Mouse (Mus musculus) CH12.LX (cell line): Measurements from ENCODE around the gene Ntm. TPM values are rescaled to one million over a fixed set of nuclear protein-coding genes. Genes with fewer than 3 reads are reported as not detected.

Experiments used
- DNase-seq: peaks from one replicate; pipeline ENCODE4 v3.0.0-alpha.2; 2013; ENCODE audit errors: extremely low read depth
- H3K27ac ChIP-seq: 2 replicates; pipeline ENCODE4 v1.5.1; 2012; ENCODE audit warnings: low read depth, mild to moderate bottlenecking, control low read depth, moderate library complexity; ENCODE audit not compliant: insufficient read depth
- H3K27me3 ChIP-seq: replicated peaks from 2 replicates; pipeline ENCODE3; 2012; ENCODE audit warnings: inconsistent platforms
- H3K36me3 ChIP-seq, 2 experiments: replicated peaks in 1 of 2; 2 replicates each; pipeline versions ENCODE3 to v1.6.1; 2012; ENCODE audit warnings: inconsistent platforms in 1 of 2, low read length in 1 of 2, mild to moderate bottlenecking in 1 of 2, mixed read lengths in 1 of 2, moderate library complexity in 1 of 2; ENCODE audit not compliant: control insufficient read depth in 1 of 2, insufficient read depth in 1 of 2
- H3K4me1 ChIP-seq, 2 experiments: 2 replicates each; pipeline ENCODE4 v1.6.1; 2012; ENCODE audit warnings: inconsistent platforms in 1 of 2, moderate library complexity in 1 of 2; ENCODE audit not compliant: insufficient read depth in 2 of 2, control insufficient read depth in 1 of 2
- H3K4me2 ChIP-seq: 2 replicates; pipeline ENCODE4 v1.6.1; 2012; ENCODE audit warnings: low read depth, mild to moderate bottlenecking, control low read depth; ENCODE audit not compliant: poor library complexity, insufficient read depth, severe bottlenecking
- H3K4me3 ChIP-seq, 3 experiments: fragments of 150-350 bp in 1 of 3; sonication (generic) in 1 of 3; replicated peaks in 1 of 3; 2 replicates each; pipeline versions ENCODE3 to v1.5.1; 2011 to 2012; ENCODE audit warnings: low read depth in 2 of 3, low read length in 2 of 3, mild to moderate bottlenecking in 2 of 3, moderate library complexity in 2 of 3, control low read depth in 1 of 3, improper control_type of control experiment in 1 of 3, inconsistent platforms in 1 of 3, mixed read lengths in 1 of 3; ENCODE audit not compliant: poor library complexity in 1 of 3
- H3K79me2 ChIP-seq: replicated peaks from 2 replicates; pipeline ENCODE4 v1.6.1; 2012; ENCODE audit warnings: mild to moderate bottlenecking, moderate library complexity; ENCODE audit not compliant: control insufficient read depth, poor library complexity, insufficient read depth, severe bottlenecking; ENCODE audit errors: extremely low read depth
- H3K9ac ChIP-seq: 2 replicates; pipeline ENCODE4 v1.6.1; 2012; ENCODE audit warnings: low read depth, mild to moderate bottlenecking, control low read depth, moderate library complexity; ENCODE audit not compliant: insufficient read depth
- H3K9me3 ChIP-seq: replicated peaks from 2 replicates; pipeline ENCODE3; 2012; ENCODE audit warnings: low read length, inconsistent platforms, mixed read lengths
- BHLHE40 ChIP-seq: IDR thresholded peaks from 2 replicates; pipeline ENCODE4 v1.6.1; 2011; ENCODE audit warnings: mild to moderate bottlenecking, low read depth, low read length, improper control_type of control experiment
- CHD1 ChIP-seq: IDR thresholded peaks from 2 replicates; pipeline ENCODE4 v1.6.1; 2012; ENCODE audit warnings: low read depth, low read length, improper control_type of control experiment, inconsistent platforms
- CTCF ChIP-seq, 2 experiments: IDR thresholded peaks in 1 of 2; conservative IDR thresholded peaks in 1 of 2; 2 replicates each; pipeline ENCODE4 v1.5.1; 2011 to 2012; ENCODE audit warnings: low read depth in 2 of 2, low read length in 2 of 2, improper control_type of control experiment in 1 of 2, inconsistent platforms in 1 of 2, mild to moderate bottlenecking in 1 of 2, moderate library complexity in 1 of 2
- E2F4 ChIP-seq: IDR thresholded peaks from 2 replicates; pipeline ENCODE4 v1.6.1; 2011; ENCODE audit warnings: low read depth, low read length, improper control_type of control experiment; ENCODE audit not compliant: insufficient replicate concordance
- ELF1 ChIP-seq: IDR thresholded peaks from 2 replicates; pipeline ENCODE4 v1.6.1; 2014; ENCODE audit warnings: low read depth, mild to moderate bottlenecking, inconsistent platforms, low read length, improper control_type of control experiment
- EP300 ChIP-seq: IDR thresholded peaks from 2 replicates; pipeline ENCODE4 v1.6.1; 2011; ENCODE audit warnings: low read length, improper control_type of control experiment
- ETS1 ChIP-seq: conservative IDR thresholded peaks from 2 replicates; pipeline ENCODE4 v1.6.1; 2012; ENCODE audit warnings: low read depth, mild to moderate bottlenecking, inconsistent platforms, low read length, improper control_type of control experiment, moderate library complexity
- GABPA ChIP-seq: IDR thresholded peaks from 2 replicates; pipeline ENCODE4 v1.6.1; 2012; ENCODE audit warnings: low read depth, low read length, improper control_type of control experiment, inconsistent platforms; ENCODE audit not compliant: insufficient replicate concordance
- IRF4 ChIP-seq: IDR thresholded peaks from 2 replicates; pipeline ENCODE4 v1.6.1; 2014; ENCODE audit warnings: low read depth, mild to moderate bottlenecking, inconsistent platforms, low read length, improper control_type of control experiment
- JUN ChIP-seq: IDR thresholded peaks from 2 replicates; pipeline ENCODE4 v1.6.1; 2011; ENCODE audit warnings: low read depth, mild to moderate bottlenecking, low read length, improper control_type of control experiment, moderate library complexity; ENCODE audit not compliant: insufficient read depth
- JUND ChIP-seq: conservative IDR thresholded peaks from 2 replicates; pipeline ENCODE4 v1.6.1; 2011; ENCODE audit warnings: low read depth, low read length, improper control_type of control experiment
- KAT2A ChIP-seq: IDR thresholded peaks from 2 replicates; pipeline ENCODE4 v1.6.1; 2012; ENCODE audit warnings: low read length, improper control_type of control experiment, inconsistent platforms; ENCODE audit not compliant: insufficient replicate concordance
- MAFK ChIP-seq: IDR thresholded peaks from 2 replicates; pipeline ENCODE4 v1.6.1; 2011; ENCODE audit warnings: low read length, improper control_type of control experiment; ENCODE audit not compliant: insufficient replicate concordance
- MAZ ChIP-seq: IDR thresholded peaks from 2 replicates; pipeline ENCODE4 v1.6.1; 2012; ENCODE audit warnings: low read depth, mild to moderate bottlenecking, inconsistent platforms, low read length, improper control_type of control experiment, moderate library complexity
- MEF2A ChIP-seq: IDR thresholded peaks from 2 replicates; pipeline ENCODE4 v1.6.1; 2014; ENCODE audit warnings: low read depth, mild to moderate bottlenecking, inconsistent platforms, low read length, improper control_type of control experiment, borderline replicate concordance
- MYC ChIP-seq: IDR thresholded peaks from 2 replicates; pipeline ENCODE4 v1.6.1; 2011; ENCODE audit warnings: low read depth, mild to moderate bottlenecking, improper control_type of control experiment, low read length
- NELFE ChIP-seq: IDR thresholded peaks from 2 replicates; pipeline ENCODE4 v1.6.1; 2011; ENCODE audit warnings: low read depth, low read length, improper control_type of control experiment
- NRF1 ChIP-seq: IDR thresholded peaks from 2 replicates; pipeline ENCODE4 v1.6.1; 2014; ENCODE audit warnings: low read depth, mild to moderate bottlenecking, inconsistent platforms, low read length, improper control_type of control experiment, moderate library complexity
- PAX5 ChIP-seq: IDR thresholded peaks from 2 replicates; pipeline ENCODE4 v1.6.1; 2012; ENCODE audit warnings: low read length, inconsistent platforms, mixed read lengths
- POLR2A ChIP-seq: IDR thresholded peaks from 2 replicates; pipeline ENCODE4 v1.6.1; 2011; ENCODE audit warnings: low read depth, mild to moderate bottlenecking, improper control_type of control experiment, low read length
- RAD21 ChIP-seq: IDR thresholded peaks from 2 replicates; pipeline ENCODE4 v1.6.1; 2011; ENCODE audit warnings: low read depth, mild to moderate bottlenecking, low read length, improper control_type of control experiment, moderate library complexity
- SIN3A ChIP-seq: IDR thresholded peaks from 2 replicates; pipeline ENCODE4 v1.6.1; 2012; ENCODE audit warnings: low read length, improper control_type of control experiment, inconsistent platforms
- SMC3 ChIP-seq: IDR thresholded peaks from 2 replicates; pipeline ENCODE4 v1.6.1; 2011; ENCODE audit warnings: low read depth, low read length, improper control_type of control experiment
- TCF12 ChIP-seq: IDR thresholded peaks from 2 replicates; pipeline ENCODE4 v1.6.1; 2014; ENCODE audit warnings: low read depth, mild to moderate bottlenecking, inconsistent platforms, low read length, improper control_type of control experiment
- USF1 ChIP-seq: IDR thresholded peaks from 2 replicates; pipeline ENCODE4 v1.6.1; 2014; ENCODE audit warnings: low read depth, mild to moderate bottlenecking, inconsistent platforms, low read length, improper control_type of control experiment
- ZC3H11A ChIP-seq: IDR thresholded peaks from 2 replicates; pipeline ENCODE4 v1.6.1; 2012; ENCODE audit warnings: low read depth, mild to moderate bottlenecking, inconsistent platforms, low read length, improper control_type of control experiment
- ZMIZ1 ChIP-seq: IDR thresholded peaks from 2 replicates; pipeline ENCODE4 v1.6.1; 2012; ENCODE audit warnings: low read depth, mild to moderate bottlenecking, inconsistent platforms, low read length, improper control_type of control experiment
- dilution Hi-C: fragments of 300-500 bp; cut with MboI; formaldehyde crosslinking; loops from 2 replicates; pipeline ENCODE4 v1.14.3; 2020; ENCODE audit warnings: low sequenced_read_pairs; ENCODE audit not compliant: extremely low pct_unique_long_range_greater_than_20kb, extremely low pct_ligation_motif_present
- in situ Hi-C: fragments of 300-500 bp; cut with MboI; formaldehyde crosslinking; loops from 3 replicates; pipeline ENCODE4 v1.14.3; 2019; ENCODE audit warnings: low sequenced_read_pairs, low pct_ligation_motif_present, low pct_unique_long_range_greater_than_20kb, mixed read lengths
- polyA plus RNA-seq: library from polyadenylated mRNA; unstranded; fragments of >175 nt; gene quantifications from 2 replicates; pipeline ENCODE4 v1.2.1, GENCODE M21; 2012; ENCODE audit warnings: low read depth; ENCODE audit not compliant: insufficient read length
- total RNA-seq, 2 experiments: library from RNA; depleted of rRNA; stranded (reverse); fragments of 300-350 nt in 1 of 2; fragments of >200 nt in 1 of 2; gene quantifications; 2 replicates each; pipeline ENCODE4 v1.2.3; 2012 to 2014

The Ntm gene
- total and polyA plus RNA-seq, 3 experiments, result not detected

DNA sequence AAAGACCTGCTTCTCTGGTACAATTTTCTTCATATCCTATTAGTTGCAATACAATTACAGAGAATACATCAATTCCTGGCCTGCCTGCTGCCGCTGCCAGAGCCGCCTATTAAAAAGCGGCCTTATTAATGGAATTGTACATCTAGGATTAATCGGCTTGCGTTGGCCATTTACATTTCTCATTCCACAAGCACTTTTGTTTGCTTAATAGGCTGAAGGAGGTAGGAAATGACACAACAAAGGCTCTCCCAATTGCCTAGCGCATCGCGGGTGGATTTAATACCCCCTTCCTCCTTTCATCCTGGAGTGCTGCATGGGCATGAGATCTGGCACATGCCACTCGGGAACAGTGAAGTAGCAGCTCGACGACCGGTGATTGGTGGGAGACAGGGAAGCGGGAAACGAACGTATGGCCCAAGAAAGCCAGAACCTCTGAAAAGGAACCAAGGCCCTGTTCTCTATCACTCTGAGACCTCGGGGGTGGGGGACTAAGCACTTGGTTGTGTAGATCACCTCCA, 23.4 kb downstream of the Ntm start:
- Histone ChIP-seq H3K4me3 (no peak overlapping the region), H3K27ac (no peak overlapping the region), H3K79me2 (no peaks in the 10 kb centered on the region), H3K4me2 (no peak overlapping the region)
- no peak for DNase-seq
- in situ Hi-C loops, result no loop called here
- TF ChIP-seq JUND, result no peak
- no peak for TF ChIP-seq MYC
- no peak for TF ChIP-seq ZMIZ1
- no peak for TF ChIP-seq KAT2A
- TF ChIP-seq SIN3A, result no peak
- no peak for TF ChIP-seq RAD21
- no peak for TF ChIP-seq POLR2A
- no peak for TF ChIP-seq TCF12
- TF ChIP-seq USF1, result no peak
- TF ChIP-seq NELFE, result no peak
- TF ChIP-seq PAX5, result no peak
- TF ChIP-seq MEF2A, result no peak
- no peak for TF ChIP-seq ELF1
- no peak for TF ChIP-seq JUN
- no peak for TF ChIP-seq EP300
- no peak for TF ChIP-seq CHD1
- TF ChIP-seq BHLHE40, result no peak
- TF ChIP-seq, all 38 proteins: peak for 0
- Histone ChIP-seq H3K27me3 (no peaks in the 10 kb centered on the region), H3K9ac (no peak overlapping the region), H3K36me3 (no peaks in the 10 kb centered on the region), H3K9me3 (peaks cover 69% of the 10 kb centered on the region), H3K4me1 (no peaks in the 10 kb centered on the region)
- dilution Hi-C loops, result no loop called here

DNA sequence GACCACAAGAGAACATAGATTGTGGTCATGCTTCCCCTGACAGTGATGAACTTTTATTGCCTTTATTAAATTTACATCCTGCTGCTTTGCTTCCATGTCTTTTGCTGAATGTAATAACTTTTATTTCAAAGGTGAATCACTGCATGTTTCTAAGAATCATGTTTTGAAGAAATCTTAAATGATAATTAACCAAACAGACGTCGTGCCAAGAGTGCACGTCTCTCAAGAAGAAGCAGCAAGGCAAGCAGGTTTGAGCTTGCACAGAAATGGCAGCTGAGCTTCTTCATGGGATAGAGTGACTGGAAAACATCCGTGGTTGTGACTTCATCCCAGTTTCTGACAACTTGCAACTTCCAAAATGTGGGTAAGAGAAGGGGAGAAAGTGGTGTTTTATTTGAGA, 34.1 kb downstream of the Ntm start:
- Histone ChIP-seq H3K4me1 (no peaks in the 10 kb centered on the region), H3K36me3 (no peaks in the 10 kb centered on the region), H3K27me3 (no peaks in the 10 kb centered on the region), H3K4me2 (no peak overlapping the region), H3K4me3 (no peak overlapping the region), H3K79me2 (no peaks in the 10 kb centered on the region), H3K9me3 (peaks cover 59% of the 10 kb centered on the region), H3K9ac (no peak overlapping the region), H3K27ac (no peak overlapping the region)
- dilution Hi-C loops (no loop called here), in situ Hi-C loops (no loop called here)
- TF ChIP-seq MYC (no peak), TCF12 (no peak), BHLHE40 (no peak), IRF4 (no peak), MAFK (no peak), MEF2A (no peak), GABPA (no peak), POLR2A (no peak), NELFE (no peak), ZC3H11A (no peak), JUND (no peak), JUN (no peak), KAT2A (no peak), SMC3 (no peak), MAZ (no peak), CHD1 (no peak), CTCF (conservative IDR thresholded peaks at IDR 0.05 in 1 of 2, IDR thresholded peaks at IDR 0.05 in 1 of 2; ENCODE audit: low read depth in 2 of 2, low read length in 2 of 2) (no peak), E2F4 (no peak), NRF1 (no peak), ETS1 (no peak)
- DNase-seq, result no peak
